Mouse (Mus musculus): ENCODE measurements around the gene Rnf166. TPM values are rescaled to one million over a fixed set of nuclear protein-coding genes. Genes with fewer than 3 reads are reported as not detected.

Rnf166 gene
- 66.8 and 72.7 TPM in 2 replicates for polyA plus RNA-seq (2012; rRNA removed)

DNA sequence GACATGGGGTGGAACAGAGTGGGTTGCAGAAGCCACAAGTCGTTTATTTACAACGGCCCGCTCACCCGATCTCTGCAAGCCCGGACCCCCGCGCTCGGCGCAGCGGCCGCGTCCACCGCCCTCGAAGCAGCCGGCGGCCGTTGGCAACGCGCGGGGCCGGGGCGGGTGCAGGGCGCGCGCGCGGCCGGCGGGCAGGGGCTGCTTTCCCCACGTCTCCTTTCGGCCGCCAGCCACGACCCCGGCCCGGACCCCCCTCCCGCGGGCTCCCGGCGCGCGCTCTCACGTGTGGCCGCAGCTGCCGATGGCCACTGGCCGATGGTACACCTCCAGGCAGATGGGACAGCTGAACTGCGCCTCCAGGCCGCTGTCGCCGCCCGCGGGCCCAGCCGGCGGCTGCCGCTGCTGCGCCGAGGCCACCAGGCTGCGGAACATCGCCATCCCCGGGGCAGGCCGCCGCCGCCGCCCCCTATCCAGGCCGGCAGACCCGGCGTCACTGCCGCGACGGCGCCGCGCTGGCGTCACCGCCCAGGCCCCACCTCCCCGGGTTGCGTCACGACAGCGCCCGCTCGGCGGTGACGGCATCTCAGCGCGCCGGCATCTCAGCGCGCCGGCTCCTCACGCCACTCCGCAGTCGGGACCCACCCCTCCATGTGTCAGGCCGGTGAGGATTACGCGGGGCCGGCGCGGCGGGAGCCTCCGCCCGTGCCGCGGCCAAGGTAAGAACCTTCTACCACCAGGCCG is at the start of gene Rnf166, which contains the start of gene Ctu2:
Gene Rnf166, minus strand, starts transcription at position 485 of the 741 bp plus-strand sequence.
Gene Ctu2, plus strand, starts transcription at position 564 of the 741 bp plus-strand sequence.
- DNase-seq (ENCODE audit: low read depth), result no peak

DNA sequence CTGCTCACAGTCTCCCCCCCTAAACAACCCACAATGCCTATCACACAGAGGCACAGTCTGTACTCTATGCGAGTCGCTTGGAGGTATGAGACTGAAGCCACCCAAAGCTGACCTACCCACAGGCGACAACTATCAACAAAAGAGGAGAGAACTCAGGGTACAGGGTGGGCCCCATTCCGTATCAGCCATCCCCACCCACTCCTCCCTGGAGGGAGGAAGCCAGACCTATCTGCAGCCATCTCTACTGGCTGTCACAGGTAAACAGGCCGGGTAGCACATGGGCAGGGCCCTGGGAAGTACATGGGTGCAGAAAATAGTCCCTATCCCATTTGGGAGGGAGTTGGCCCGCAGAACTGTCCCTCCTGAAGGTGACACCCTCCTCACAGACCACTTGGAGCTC is 49.1 kb upstream of the Rnf166 start:
- DNase-seq (ENCODE audit: low read depth), result no peak

DNA sequence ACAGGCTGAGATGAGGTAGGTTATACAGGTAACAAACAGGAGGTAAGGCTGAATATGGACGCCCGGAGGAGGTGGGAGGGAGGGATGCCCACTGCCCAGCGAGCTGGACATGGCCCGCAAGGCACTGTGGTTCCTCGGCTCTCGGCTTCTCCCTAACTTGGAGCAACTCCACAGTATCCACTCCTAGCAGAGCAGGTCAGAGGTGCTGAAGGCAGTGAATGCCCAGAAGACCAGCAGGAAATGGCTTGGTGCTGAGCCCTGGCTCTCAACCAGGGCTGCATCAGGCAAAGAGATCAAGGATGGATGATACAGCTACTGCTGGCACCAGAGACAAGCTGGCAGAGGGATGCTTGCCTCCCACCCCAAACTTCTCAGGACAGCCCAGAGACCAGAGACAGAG is 48.6 kb upstream of the Rnf166 start:
- DNase-seq (ENCODE audit: low read depth), result no peak

DNA sequence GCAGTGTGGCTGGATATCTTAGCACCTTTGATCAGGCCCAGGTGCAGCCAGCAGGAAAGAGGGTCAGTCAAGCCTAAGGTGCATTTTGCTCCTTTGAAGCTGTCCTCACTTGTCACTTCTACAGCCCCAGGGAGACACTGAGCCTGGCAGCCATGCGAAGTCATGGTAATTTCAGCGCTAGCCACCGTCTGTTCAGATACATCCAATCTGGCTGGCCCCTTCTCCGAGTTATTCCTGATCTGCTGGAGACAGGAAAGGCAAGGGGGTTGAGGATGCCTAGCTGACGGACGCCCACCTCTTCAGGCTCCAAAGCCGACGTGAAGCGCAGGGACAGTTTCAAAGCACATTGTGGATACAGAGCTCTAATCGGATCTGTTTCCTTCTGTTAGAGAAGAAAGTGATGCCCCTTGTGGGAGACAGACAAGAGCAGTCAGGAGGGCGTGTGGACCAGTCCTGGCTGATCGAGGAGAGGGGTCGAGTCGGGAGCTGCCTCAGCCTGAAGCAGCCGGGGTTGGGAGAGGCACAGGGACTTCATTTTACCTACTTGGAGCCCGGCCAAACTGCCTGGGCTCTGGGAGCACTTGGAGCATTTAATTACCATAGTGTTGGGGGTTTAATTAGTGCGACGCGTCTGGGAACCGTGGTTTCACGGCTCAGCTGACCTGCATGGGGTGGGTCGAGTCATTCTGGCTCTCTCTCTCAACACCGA is 47.9 kb upstream of the Rnf166 start:
- DNase-seq (ENCODE audit: low read depth), result no peak

DNA sequence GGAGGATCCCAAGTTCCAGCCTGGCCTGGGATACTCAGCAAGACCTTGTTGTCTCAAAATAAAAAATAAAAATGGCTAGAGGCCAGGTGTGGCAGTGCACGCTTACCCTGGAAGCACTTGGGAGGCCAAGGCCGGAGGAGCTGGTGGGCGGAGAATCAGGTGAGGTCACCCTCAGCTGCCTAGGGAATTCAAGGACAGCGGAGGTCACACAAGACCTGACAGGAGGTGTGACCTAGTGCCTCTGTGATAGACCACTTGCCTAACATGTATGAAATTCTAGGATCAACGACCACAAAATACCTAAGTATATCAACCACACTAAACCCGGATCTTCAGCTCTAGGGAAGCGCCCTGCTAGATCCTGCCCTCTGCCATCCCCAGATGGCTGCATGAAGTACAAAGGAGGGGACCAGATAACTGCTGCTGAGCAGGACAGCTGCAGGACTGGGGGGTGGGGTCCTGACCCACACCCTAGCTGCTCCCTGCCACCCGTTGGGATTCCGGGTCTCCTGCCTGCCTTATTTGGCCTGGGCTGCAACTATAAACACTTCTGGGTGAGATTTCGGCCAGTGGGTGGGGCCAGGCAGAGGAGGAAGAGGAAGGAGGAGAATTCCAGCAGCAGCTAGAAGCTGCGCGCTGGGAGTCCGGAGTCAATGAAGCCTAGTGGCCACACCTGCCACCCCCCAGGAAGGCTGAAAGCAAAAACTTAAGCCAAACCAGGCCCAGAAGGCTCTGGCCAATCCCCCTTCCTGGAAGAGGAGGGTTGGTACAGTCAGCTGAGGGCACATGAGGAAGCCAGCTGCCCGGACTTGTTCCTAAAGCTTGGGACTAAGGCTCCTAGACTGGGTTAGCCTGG is 47.2 kb upstream of the Rnf166 start:
- no peak for DNase-seq (ENCODE audit: low read depth)

DNA sequence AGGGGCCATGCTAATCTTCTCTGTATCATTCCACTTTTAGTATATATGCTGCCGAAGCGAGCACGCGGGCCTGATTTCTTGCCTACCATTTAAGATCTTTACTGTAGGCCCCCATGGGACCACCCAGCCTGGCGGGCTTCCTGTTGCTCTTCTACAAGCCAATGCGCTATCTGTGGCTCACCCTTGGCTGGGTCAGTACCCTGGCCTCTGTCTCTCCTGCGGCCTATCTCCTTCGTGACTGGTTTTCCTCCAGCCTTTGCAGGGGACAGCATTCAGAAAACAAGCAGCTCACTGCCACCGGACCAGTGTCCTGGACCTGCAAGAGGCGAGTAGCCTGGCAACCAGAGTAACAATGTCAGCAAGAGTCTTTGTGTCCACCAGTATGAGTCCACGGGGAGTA is 44.7 kb upstream of the Rnf166 start:
- no peak for DNase-seq (ENCODE audit: low read depth)

DNA sequence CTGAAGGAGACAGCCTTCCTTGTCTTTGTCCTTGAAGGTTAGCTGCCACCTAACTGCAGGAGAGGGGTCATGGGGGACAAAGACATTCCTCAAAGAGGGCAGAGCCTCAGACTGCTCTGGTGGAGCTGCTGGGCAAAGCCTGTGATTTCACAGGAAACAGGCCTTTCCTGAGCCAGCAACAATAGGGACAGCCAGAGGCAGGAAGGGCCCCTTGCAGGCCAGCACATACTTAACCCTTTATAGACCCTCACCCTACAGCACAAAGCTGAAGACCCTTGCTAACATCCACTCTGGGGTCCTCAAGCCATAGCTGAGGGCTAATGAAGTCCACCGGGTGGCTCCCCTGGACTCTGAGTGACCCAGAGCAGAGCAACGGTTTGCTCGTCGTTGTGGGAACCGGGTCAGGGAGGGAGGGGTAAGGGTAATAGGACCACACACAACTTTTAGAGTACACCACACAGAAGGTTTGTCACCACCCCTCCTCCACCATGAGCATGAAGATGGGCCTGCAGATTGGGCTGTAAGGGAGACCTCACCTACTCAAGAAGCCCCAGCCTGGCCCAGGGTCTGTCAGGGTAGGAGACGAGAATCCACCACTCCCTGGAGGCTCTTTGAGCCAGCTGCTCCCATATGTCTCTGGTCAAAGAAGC is 41.8 kb upstream of the Rnf166 start:
- DNase-seq (ENCODE audit: low read depth), result no peak

DNA sequence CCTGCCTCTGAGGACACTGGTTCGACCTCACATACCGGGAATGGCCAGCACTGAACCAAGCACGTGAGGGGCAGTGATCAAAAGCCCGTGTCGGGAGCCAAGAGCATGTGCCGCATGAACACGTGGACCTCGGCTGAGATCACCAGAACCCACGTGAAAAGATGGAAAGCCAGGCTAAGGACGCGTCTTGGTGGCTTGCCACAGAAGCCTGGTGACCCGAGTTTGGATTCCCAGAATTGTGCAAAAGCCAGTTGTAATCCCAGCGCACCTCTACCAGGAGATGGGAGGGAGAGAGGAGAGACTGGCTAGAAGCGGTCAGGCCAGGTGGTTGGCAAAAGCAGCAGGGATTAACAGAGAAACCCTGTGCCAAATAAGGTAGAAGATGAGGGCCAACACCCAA is 39.8 kb upstream of the Rnf166 start:
- no peak for DNase-seq (ENCODE audit: low read depth)

DNA sequence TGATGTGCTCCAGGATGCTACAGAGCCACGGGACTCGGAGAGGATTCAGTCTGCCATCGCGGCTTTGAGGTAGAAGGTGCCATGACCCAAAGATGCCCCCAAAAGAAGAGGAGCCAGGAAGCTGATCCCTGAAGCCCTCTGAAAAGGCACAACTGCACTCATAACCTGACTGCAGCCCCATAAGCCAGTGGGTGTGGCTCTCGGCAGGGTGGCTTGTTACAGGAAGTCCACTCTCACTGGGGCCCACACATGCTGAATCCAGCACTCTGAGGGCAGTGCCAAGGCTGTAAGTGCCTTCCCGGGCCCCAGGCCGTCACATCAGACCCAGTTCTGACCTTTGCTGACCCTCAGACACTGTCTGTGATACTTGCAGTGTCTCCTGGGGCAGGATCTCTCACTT is 36.5 kb upstream of the Rnf166 start:
- no peak for DNase-seq (ENCODE audit: low read depth)

DNA sequence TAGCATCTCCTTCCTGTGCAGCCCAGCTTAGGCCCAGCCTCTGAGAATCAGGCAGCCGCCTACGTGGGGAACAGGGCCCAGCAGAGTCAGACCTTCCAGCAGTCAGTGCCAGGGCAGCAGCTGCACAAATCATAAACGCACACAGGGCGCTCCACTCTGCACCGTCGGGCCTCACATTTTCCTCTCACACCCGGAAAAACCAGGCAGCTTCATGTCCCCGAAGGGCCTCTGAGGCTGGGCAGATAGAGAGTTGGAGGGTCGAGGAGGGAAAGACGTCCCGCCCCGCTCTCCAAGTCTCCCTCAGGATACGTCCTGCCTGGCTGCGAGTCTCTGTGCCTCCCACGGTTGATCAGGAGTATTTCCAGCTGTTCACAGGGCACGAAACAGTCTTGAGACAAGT is 35.7 kb upstream of the Rnf166 start:
- DNase-seq (ENCODE audit: low read depth), result no peak

DNA sequence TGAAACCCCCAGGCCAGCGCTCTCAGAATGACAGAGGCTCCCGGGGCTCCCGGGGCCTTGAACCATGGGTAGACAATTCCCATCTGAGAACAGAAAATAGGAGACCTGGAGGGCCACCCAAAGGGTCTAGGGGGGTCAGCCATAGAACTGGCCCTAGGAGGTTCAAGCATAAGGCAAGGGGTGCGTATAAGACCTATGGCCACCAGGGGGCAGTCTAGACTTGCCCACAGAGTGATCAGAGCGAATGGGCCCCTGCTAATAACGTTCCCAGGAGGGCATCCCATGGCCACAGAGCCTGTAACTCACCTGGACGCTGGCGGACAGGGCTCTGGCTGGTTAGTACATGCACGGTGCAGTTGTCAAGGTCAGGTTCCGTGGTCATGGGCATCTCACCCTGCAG is 25.0 kb upstream of the Rnf166 start:
- DNase-seq (ENCODE audit: low read depth), result no peak

DNA sequence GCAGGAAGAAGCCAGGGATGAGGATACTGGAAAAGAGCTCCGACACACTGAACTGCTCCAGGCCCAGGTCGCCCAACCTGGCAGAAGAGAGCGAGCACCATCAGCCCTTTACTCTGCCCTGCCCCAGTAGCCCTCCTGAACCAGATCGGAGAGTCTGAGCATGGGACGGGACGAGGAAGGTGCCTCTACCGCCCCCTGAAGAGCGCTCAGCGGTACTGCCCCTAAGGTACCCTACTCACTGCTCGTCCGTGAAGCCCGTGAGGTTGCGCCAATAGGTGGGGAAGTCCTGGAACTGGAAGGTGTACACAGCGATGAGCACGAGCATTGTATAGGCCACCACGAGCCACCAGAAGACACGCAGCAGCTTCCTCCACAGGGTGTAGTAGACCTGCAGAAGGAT is 22.0 kb upstream of the Rnf166 start:
- DNase-seq (ENCODE audit: low read depth), result no peak

DNA sequence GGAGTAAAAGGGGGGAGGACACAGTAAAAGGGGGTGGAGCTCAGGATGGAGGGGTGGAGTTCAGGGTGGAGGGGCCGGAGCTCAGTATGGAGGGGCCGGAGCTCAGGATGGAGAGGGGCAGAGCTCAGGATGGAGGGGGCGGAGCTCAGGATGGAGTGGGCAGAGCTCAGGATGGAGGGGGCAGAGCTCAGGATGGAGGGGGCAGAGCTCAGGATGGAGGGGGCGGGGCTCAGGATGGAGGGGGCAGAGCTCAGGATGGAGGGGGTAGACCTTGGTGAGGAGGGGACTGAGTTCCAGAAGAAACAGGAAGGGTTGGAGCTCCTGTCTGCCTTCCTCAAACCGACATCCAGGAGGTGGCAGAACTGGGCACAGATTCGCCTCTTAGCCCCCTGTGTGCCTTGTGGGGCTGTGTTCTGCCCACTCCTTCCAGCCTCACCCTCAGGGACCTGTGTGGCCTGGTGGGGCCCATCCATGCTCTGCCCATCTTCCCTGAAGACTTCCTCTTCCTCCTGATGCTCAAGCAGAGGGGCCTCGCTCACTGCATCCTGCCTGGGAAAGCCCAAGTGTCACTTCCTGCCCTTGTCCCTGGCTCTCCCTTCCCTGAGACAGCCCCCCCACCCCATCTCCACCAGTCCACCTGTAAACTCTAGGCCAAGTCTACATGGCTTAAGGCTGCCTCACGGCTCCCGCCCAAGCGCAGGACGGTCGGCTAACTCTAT is 21.3 kb upstream of the Rnf166 start:
- DNase-seq (ENCODE audit: low read depth), result no peak

DNA sequence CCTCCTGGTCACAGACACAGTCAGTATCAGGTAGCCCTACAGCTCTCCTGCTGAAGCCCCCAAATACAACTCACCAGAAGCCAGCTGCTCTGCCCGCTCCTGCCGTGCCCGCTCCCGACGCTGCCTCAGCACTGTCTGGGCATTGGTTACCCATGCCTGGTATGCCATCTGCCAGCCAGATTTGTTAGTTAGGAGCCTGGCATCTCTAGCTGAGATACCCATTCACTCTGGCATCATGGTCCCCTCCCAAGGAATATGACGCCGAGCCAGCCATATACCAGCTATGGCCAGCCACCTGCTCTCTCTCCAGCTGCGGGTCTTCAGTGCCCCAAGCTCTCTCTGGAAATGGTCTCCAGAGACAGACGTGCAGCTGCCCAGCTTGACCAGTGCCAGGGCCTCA is 12.5 kb upstream of the Rnf166 start:
- DNase-seq (ENCODE audit: low read depth), result no peak

DNA sequence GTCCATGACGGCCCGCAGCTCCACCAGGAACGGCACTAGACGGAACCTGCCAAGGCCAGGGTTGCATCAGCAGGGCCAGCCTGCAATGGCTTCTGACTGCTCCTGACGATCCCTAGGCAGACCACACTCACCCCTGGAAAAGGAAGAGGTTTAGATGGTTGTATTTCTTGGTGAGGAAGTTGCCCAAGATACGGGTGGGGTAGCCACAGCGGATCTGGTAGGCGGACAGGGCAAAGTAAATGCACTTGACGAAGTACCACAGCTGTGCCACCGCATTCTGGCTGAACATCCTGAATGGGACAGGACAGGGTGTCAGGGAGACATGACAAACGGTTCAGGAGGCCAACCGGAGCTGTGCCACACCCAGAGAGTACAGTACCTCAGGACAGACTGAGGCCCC is 9.0 kb upstream of the Rnf166 start:
- no peak for DNase-seq (ENCODE audit: low read depth)

DNA sequence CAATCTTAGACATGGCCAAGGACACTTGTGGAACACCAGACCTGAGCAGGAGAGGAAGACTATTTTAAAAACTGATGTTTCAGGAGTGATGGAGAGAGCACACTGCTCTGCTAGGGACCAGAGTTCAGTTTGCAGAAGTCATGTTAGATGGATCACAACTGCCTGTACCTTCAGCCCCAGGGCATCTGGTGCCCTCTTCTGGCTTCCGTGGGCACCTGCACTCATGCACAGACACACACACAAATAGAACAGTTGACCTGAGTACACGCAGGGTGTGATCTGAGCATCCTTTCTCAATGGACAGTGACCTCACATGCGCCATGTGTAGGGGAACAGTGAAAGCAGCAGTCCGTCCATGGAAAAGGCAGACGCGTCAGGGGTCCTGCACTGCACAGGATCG is 8.0 kb upstream of the Rnf166 start:
- DNase-seq (ENCODE audit: low read depth), result no peak

DNA sequence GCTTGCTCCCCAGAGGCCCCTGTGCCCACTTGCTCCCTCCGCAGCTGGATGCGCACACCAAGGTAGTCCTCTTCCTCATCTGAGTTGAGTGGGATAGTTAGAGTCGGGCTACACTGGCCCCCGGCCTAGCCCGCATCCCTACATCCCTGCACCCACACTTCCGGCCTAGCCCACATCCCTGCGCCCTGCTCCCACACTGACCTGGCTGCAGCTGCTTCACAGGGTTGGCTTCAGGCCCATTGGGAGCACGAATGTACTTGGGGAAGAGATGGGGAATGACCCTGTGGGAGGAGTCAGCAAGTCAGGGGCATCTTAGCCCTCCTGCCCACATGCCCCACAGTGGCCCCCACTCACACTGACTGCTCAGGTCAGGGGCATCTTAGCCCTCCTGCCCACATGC is 6.6 kb upstream of the Rnf166 start:
- DNase-seq (ENCODE audit: low read depth), result no peak

DNA sequence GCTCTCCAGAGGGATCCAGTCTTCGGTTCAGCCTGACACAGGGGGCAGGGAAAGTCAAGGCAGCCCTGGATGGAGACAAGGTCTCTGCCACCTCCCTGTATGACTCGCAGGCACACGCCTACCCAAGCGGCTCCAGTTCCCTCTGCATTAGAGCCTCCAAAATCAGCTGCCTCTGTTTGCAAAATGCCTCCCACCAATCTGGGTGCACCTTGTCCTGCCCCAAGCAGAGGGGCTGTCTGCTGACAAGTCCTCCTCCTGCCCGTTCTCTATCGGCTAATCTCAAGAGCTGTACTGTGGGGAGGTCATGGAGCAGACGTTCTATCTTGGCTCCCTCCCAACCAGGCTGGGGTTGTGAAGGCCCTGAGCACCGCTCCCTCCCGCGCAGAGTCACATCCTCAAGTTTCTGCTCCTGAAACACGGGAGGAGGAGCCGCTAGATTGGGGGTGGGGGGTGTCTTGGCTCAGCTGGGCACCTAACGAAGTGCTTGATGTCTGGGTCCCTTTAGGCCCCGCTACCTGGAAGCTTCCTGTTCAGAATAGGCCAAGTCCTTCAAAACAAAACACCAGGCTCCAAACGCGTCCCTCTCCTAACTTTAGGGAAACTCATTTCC is 808 bp downstream of the Rnf166 start:
- no peak for DNase-seq (ENCODE audit: low read depth)

DNA sequence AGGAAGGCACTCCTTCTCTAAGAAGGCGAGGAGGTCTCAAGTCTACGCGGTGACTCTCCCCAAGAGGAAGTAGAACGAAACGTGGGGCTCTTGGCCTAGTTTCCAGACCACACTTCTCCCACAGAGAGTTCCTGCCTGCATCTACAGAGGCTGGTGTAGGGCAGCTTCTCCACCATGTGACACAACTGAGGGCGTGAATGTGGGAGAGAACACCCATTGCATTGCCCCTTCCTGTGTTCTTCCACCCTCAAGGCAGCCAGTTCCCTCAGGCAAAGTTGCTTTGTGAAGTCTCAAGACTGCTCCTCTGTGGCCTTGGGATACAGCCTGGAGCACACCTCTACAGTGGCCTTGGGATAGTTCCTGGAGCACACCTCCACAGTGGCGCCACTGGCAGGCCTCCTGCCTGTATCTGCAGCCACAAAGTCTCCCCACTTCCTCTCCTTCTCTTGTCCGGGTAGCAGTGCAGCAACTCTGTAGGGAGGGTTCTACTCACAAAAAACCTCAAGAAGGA is 1.9 kb downstream of the Rnf166 start:
- DNase-seq (ENCODE audit: low read depth), result no peak

DNA sequence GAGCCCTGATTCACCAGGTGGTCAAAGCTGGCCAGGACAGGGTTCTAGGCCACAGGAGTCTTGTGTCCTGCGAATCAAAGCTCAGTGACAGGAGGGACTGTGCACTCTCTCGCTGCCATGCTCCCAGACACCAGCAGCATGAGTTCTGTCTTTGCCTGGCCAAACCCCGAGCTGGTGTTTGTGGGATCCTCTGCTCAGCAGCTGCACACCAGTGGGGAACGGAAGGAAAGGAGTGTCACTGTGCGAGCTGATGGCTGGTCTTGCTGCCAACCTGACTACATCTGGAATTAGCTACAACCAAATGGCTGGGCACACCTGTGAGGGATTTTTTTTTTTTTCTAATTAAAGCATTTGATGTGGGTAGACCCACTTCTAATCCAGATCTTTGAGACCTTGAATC is 5.2 kb downstream of the Rnf166 start:
- DNase-seq (ENCODE audit: low read depth), result no peak

DNA sequence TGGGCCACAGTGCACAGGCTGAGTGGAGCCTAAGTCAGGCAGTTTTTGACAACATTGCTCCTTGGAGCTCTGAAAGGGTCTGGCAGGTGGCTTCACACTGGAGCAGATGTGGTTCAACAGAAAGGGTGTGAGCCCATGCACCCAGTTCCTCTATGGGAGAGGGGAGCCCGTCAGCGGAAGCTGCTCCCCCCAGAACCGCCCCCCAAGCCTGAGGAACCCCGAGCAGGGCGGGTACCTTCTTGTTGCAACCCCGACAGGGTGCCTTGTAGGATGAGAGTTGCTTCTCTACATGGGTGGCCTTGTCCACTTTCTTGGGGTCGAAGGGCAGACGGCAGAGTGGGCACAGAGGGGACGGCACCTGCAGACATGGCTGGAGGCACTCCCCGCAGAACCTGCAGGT is 5.9 kb downstream of the Rnf166 start:
- no peak for DNase-seq (ENCODE audit: low read depth)
